ENCODE assay signal across 9 mouse cellular contexts in the genomic region with DNA sequence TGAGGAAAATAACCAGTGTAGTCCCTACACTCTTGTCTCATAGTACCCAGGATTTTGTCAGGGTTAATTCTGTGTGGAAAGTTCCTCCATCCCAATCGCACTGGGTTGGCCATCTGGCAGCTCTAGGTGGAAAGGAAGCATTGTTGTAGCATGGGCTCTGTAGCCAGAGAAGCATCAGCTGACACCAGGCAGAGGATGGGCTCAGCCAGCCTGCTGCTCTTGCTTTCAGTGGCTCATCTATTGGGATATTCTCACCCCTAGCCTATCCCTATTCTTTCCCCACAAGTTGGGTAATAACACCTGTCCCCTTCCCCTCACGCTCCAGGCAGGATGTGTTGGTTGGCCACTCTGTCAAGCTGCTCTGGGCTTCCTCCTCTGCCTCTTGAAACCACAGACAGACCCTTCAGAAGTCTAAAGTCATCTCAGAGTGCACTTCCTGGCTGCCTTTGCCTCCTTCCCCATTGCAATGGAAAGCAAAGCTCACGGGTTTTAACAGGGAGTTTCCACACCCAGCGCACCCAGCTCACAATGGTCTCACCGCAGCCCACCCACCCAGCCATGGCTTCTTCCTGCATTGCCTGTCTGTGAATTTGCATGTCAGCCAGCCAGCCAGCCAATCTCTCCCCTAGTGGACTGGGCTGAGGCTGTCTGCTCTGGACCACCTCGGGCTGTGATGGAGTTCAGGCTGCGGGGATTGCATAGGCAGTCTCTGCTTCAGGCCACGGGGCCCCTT. TPM values are rescaled to one million over a fixed set of nuclear protein-coding genes. Genes with fewer than 3 reads are reported as not detected.
DNase-seq lines count a peak whose midpoint lies in the region; ATAC-seq lines count a peak whose summit lies in the region.
"Had no signal": no experiment of that assay in that cellular context is flagged by ENCODE, and none has a peak within 500 bp of the region (broad histone marks: within the 10 kb centered on the region; RNA-seq: fewer than 3 reads in every experiment).

No protein-coding gene starts in this region.

- intact Hi-C loops in heart, postnatal 36 days (cut with DNase I), result no loop called here

- no peaks in the 10 kb centered on the region for H3K4me1 ChIP-seq in heart, embryonic 15.5 days (replicated peaks)
- peaks cover 6% of the 10 kb centered on the region; the same call in 1 of the 2 replicates for H3K4me1 ChIP-seq in heart, embryonic 10.5 days

- H3K27me3 ChIP-seq in heart, embryonic 15.5 days, result no peaks in the 10 kb centered on the region; the same call in 1 of the 2 replicates
- H3K27me3 ChIP-seq in heart, embryonic 10.5 days (ENCODE audit: insufficient read depth, poor library complexity, severe bottlenecking), result no peaks in the 10 kb centered on the region

- no peak overlapping the region for H3K27ac ChIP-seq in heart, embryonic 15.5 days
- no peak overlapping the region for H3K27ac ChIP-seq in heart, embryonic 10.5 days
- H3K27ac ChIP-seq: heart, adult 2 months had no signal

- H3K9ac ChIP-seq in heart, embryonic 15.5 days, result no peak overlapping the region

- no peak overlapping the region for H3K4me2 ChIP-seq in heart, embryonic 15.5 days

- H3K4me3 ChIP-seq in heart, embryonic 15.5 days, result no peak overlapping the region
- H3K4me3 ChIP-seq in heart, embryonic 10.5 days, result no peak overlapping the region
- H3K4me3 ChIP-seq: heart, adult 2 months had no signal

- no peak for DNase-seq in heart, embryonic 10.5 days (ENCODE audit: low spot score)
- DNase-seq in CD4-positive, CD25-positive, alpha-beta regulatory T cell, adult 2 months (ENCODE audit: low read depth, low spot score), result peak; percentile 89
- DNase-seq in embryo, embryonic 11 days, result peak; percentile 41
- DNase-seq in lung, postnatal 10 days, result peak; percentile 15
- DNase-seq in thymus, postnatal 14 days, result peak; percentile 53
- no peak for DNase-seq in urinary bladder, postnatal 36 days (ENCODE audit: low spot score in 2 of 2)
- DNase-seq in heart, postnatal 36 days, result no peak

- no peaks in the 10 kb centered on the region for H3K36me3 ChIP-seq in heart, embryonic 15.5 days
- no peaks in the 10 kb centered on the region for H3K36me3 ChIP-seq in heart, embryonic 10.5 days

- ATAC-seq in heart, embryonic 15.5 days (replicated peaks; ENCODE audit: insufficient number of reproducible peaks, insufficient read depth, low FRiP score, low read depth), result 0 out of 2 replicates have a peak, but pooled peaks have one; percentile 22

- H3K9me3 ChIP-seq in heart, embryonic 15.5 days (replicated peaks), result no peaks in the 10 kb centered on the region
- H3K9me3 ChIP-seq in heart, embryonic 10.5 days, result no peaks in the 10 kb centered on the region

- WGBS in heart, embryonic 15.5 days, result 47% methylated on average over 8 of the region's 8 CpGs
- 55% methylated on average over 8 of the region's 8 CpGs for WGBS in heart, embryonic 10.5 days

RNA-seq across cellular contexts. Expression of a gene that starts 15.0 kb away (rescaled TPM):
- polyA plus RNA-seq in heart, embryonic 15.5 days (2015; fragmentation: Nextera tagmentation; extraction: Ambion mirVana), result 7.5 and 10.0 TPM in 2 replicates
- 1.1 and 4.1 TPM in 2 replicates for polyA plus RNA-seq in heart, embryonic 10.5 days (2016; fragmentation: Nextera tagmentation; extraction: Ambion mirVana)
- 1 to 10 TPM; 3.1 to 5.4 TPM for total RNA-seq in heart, postnatal 36 days (2021)

RNA-seq across cellular contexts. Expression of a gene that starts 31.3 kb away (rescaled TPM):
- polyA plus RNA-seq in heart, embryonic 15.5 days (2015; fragmentation: Nextera tagmentation; extraction: Ambion mirVana), result 45.2 and 51.0 TPM in 2 replicates
- 41.1 and 90.1 TPM in 2 replicates for polyA plus RNA-seq in heart, embryonic 10.5 days (2016; fragmentation: Nextera tagmentation; extraction: Ambion mirVana)
- 100 to 1,000 TPM; 122 to 127 TPM for total RNA-seq in heart, postnatal 36 days (2021)

RNA-seq across cellular contexts. Expression of a gene that starts 37.2 kb away (rescaled TPM):
- polyA plus RNA-seq in heart, embryonic 15.5 days (2015; fragmentation: Nextera tagmentation; extraction: Ambion mirVana), result 0.62 and 1.6 TPM in 2 replicates
- not detected in 2 replicates for polyA plus RNA-seq in heart, embryonic 10.5 days (2016; fragmentation: Nextera tagmentation; extraction: Ambion mirVana)
- not detected for total RNA-seq in heart, postnatal 36 days (2021)
- total RNA-seq: heart, adult 2 months had no signal
- polyA plus RNA-seq: heart, adult 2 months had no signal

RNA-seq across cellular contexts. Expression of a gene that starts 55.5 kb away (rescaled TPM):
- 18.8 and 22.0 TPM in 2 replicates for polyA plus RNA-seq in heart, embryonic 15.5 days (2015; fragmentation: Nextera tagmentation; extraction: Ambion mirVana)
- polyA plus RNA-seq in heart, embryonic 10.5 days (2016; fragmentation: Nextera tagmentation; extraction: Ambion mirVana), result 39.8 and 42.1 TPM in 2 replicates
- 10 to 100 TPM; 18.9 to 21.1 TPM for total RNA-seq in heart, postnatal 36 days (2021)

Comparison
In these comparisons a context has a peak if more than half of its experiments do, and no peak if none do; other contexts are left out.
1. DNase-seq: peak in CD4-positive, CD25-positive, alpha-beta regulatory T cell, adult 2 months (single experiment), embryo, embryonic 11 days (single experiment), lung, postnatal 10 days (single experiment) and thymus, postnatal 14 days (single experiment); none in heart, embryonic 10.5 days (single experiment), urinary bladder, postnatal 36 days (0 of 2) and heart, postnatal 36 days (0 of 2).